Mouse (Mus musculus) MEL (cell line): ENCODE measurements around the gene Cdkal1. TPM values are rescaled to one million over a fixed set of nuclear protein-coding genes. Genes with fewer than 3 reads are reported as not detected.

ENCODE experiments used
- DNase-seq: peaks from one replicate; pipeline ENCODE4 v3.0.0; 2011; ENCODE audit warnings: low read depth, low spot score
- H3K27ac ChIP-seq: 2 replicates; pipeline ENCODE4 v1.5.1; 2012; ENCODE audit warnings: low read depth, mild to moderate bottlenecking, control low read depth, low read length, moderate library complexity; ENCODE audit not compliant: control insufficient read depth
- H3K27me3 ChIP-seq, 2 experiments: fragments of 150-350 bp in 1 of 2; sonication (generic) in 1 of 2; 2 replicates each; pipeline ENCODE4 v1.6.1; 2012; ENCODE audit warnings: low read length in 2 of 2, mild to moderate bottlenecking in 2 of 2, improper control_type of control experiment in 1 of 2, moderate library complexity in 1 of 2; ENCODE audit not compliant: insufficient read depth in 2 of 2, control insufficient read depth in 1 of 2
- H3K36me3 ChIP-seq, 2 experiments: 2 replicates each; pipeline ENCODE4 v1.6.1; 2012 to 2014; ENCODE audit warnings: low read length in 2 of 2, improper control_type of control experiment in 1 of 2, inconsistent platforms in 1 of 2, mild to moderate bottlenecking in 1 of 2; ENCODE audit not compliant: insufficient read depth in 2 of 2, control insufficient read depth in 1 of 2
- H3K4me1 ChIP-seq, 2 experiments: fragments of 150-350 bp in 1 of 2; sonication (generic) in 1 of 2; 2 replicates each; pipeline ENCODE4 v1.6.1; 2012; ENCODE audit warnings: low read length in 2 of 2, improper control_type of control experiment in 1 of 2, mild to moderate bottlenecking in 1 of 2; ENCODE audit not compliant: insufficient read depth in 2 of 2, control insufficient read depth in 1 of 2
- H3K4me3 ChIP-seq, 2 experiments: fragments of 150-350 bp in 1 of 2; sonication (generic) in 1 of 2; 2 replicates each; pipeline ENCODE4 v1.5.1; 2012; ENCODE audit warnings: low read depth in 2 of 2, low read length in 2 of 2, mild to moderate bottlenecking in 2 of 2, moderate library complexity in 2 of 2, control low read depth in 1 of 2, improper control_type of control experiment in 1 of 2; ENCODE audit not compliant: control insufficient read depth in 1 of 2, insufficient read depth in 1 of 2
- H3K79me2 ChIP-seq: 2 replicates; pipeline ENCODE4 v1.6.1; 2012; ENCODE audit warnings: mild to moderate bottlenecking, low read length, moderate library complexity; ENCODE audit not compliant: control insufficient read depth, poor library complexity, insufficient read depth
- H3K9ac ChIP-seq: 2 replicates; pipeline ENCODE4 v1.6.1; 2012; ENCODE audit warnings: low read depth, mild to moderate bottlenecking, control low read depth, low read length, moderate library complexity; ENCODE audit not compliant: control insufficient read depth, poor library complexity, severe bottlenecking
- H3K9me3 ChIP-seq: fragments of 150-350 bp; sonication (generic); replicated peaks from 2 replicates; pipeline ENCODE4 v1.6.1; 2012; ENCODE audit warnings: mild to moderate bottlenecking, low read length, improper control_type of control experiment, moderate library complexity; ENCODE audit not compliant: insufficient read depth
- CHD2 ChIP-seq: IDR thresholded peaks from 2 replicates; pipeline ENCODE4 v1.6.1; 2011; ENCODE audit warnings: low read length, improper control_type of control experiment
- E2F4 ChIP-seq: IDR thresholded peaks from 2 replicates; pipeline ENCODE4 v1.6.1; 2011; ENCODE audit warnings: low read depth, low read length, improper control_type of control experiment, borderline replicate concordance
- ELF1 ChIP-seq: IDR thresholded peaks from 2 replicates; pipeline ENCODE4 v1.6.1; 2014; ENCODE audit warnings: low read depth, mild to moderate bottlenecking, inconsistent platforms, low read length, improper control_type of control experiment, moderate library complexity
- EP300 ChIP-seq, 2 experiments: IDR thresholded peaks; 2 replicates each; pipeline ENCODE4 v1.6.1; 2011; ENCODE audit warnings: improper control_type of control experiment in 2 of 2, low read length in 2 of 2, low read depth in 1 of 2, mild to moderate bottlenecking in 1 of 2
- ETS1 ChIP-seq: IDR thresholded peaks from 2 replicates; pipeline ENCODE4 v1.6.1; 2012; ENCODE audit warnings: low read depth, mild to moderate bottlenecking, inconsistent platforms, low read length, improper control_type of control experiment, moderate library complexity
- HCFC1 ChIP-seq: IDR thresholded peaks from 2 replicates; pipeline ENCODE4 v1.6.1; 2012; ENCODE audit warnings: low read depth, mild to moderate bottlenecking, inconsistent platforms, low read length, improper control_type of control experiment, moderate library complexity
- JUND ChIP-seq: IDR thresholded peaks from 2 replicates; pipeline ENCODE4 v1.6.1; 2011; ENCODE audit warnings: low read depth, mild to moderate bottlenecking, improper control_type of control experiment, low read length
- KAT2A ChIP-seq: conservative IDR thresholded peaks from 2 replicates; pipeline ENCODE4 v1.6.1; 2012; ENCODE audit warnings: low read depth, low read length, improper control_type of control experiment, inconsistent platforms
- MAFK ChIP-seq: IDR thresholded peaks from 2 replicates; pipeline ENCODE4 v1.6.1; 2011; ENCODE audit warnings: low read depth, mild to moderate bottlenecking, low read length, improper control_type of control experiment, borderline replicate concordance
- MAX ChIP-seq: IDR thresholded peaks from 2 replicates; pipeline ENCODE4 v1.6.1; 2011; ENCODE audit warnings: low read length, improper control_type of control experiment
- MEF2A ChIP-seq: IDR thresholded peaks from 2 replicates; pipeline ENCODE4 v1.6.1; 2014; ENCODE audit warnings: low read depth, mild to moderate bottlenecking, inconsistent platforms, low read length, improper control_type of control experiment; ENCODE audit not compliant: poor library complexity, insufficient replicate concordance, severe bottlenecking; ENCODE audit errors: extremely low read depth
- MYB ChIP-seq: IDR thresholded peaks from 2 replicates; pipeline ENCODE4 v1.6.1; 2011; ENCODE audit warnings: mild to moderate bottlenecking, low read depth, low read length, improper control_type of control experiment
- MYC ChIP-seq: IDR thresholded peaks from 2 replicates; pipeline ENCODE4 v1.6.1; 2011; ENCODE audit warnings: low read depth, mild to moderate bottlenecking, low read length, improper control_type of control experiment, moderate library complexity
- NELFE ChIP-seq: IDR thresholded peaks from 2 replicates; pipeline ENCODE4 v1.6.1; 2011; ENCODE audit warnings: low read depth, low read length, improper control_type of control experiment
- NRF1 ChIP-seq: IDR thresholded peaks from 2 replicates; pipeline ENCODE4 v1.6.1; 2014; ENCODE audit warnings: low read depth, mild to moderate bottlenecking, inconsistent platforms, low read length, improper control_type of control experiment, moderate library complexity; ENCODE audit not compliant: poor library complexity, insufficient read depth, severe bottlenecking
- POLR2AphosphoS5 ChIP-seq: IDR thresholded peaks from 2 replicates; pipeline ENCODE4 v1.6.1; 2012; ENCODE audit warnings: low read depth, borderline replicate concordance, mild to moderate bottlenecking, inconsistent platforms, low read length, moderate library complexity, mixed read lengths
- RAD21 ChIP-seq: IDR thresholded peaks from 2 replicates; pipeline ENCODE4 v1.6.1; 2011; ENCODE audit warnings: mild to moderate bottlenecking, low read depth, low read length, improper control_type of control experiment
- SIN3A ChIP-seq: IDR thresholded peaks from 2 replicates; pipeline ENCODE4 v1.6.1; 2012; ENCODE audit warnings: low read length, improper control_type of control experiment, inconsistent platforms
- SMC3 ChIP-seq: IDR thresholded peaks from 2 replicates; pipeline ENCODE4 v1.6.1; 2011; ENCODE audit warnings: low read depth, low read length, improper control_type of control experiment
- TCF12 ChIP-seq: IDR thresholded peaks from 2 replicates; pipeline ENCODE4 v1.6.1; 2014; ENCODE audit warnings: low read depth, mild to moderate bottlenecking, inconsistent platforms, low read length, improper control_type of control experiment, moderate library complexity
- USF2 ChIP-seq, 2 experiments: IDR thresholded peaks; 2 replicates each; pipeline ENCODE4 v1.6.1; 2011 to 2012; ENCODE audit warnings: improper control_type of control experiment in 2 of 2, low read length in 2 of 2, borderline replicate concordance in 1 of 2, inconsistent platforms in 1 of 2, low read depth in 1 of 2, mild to moderate bottlenecking in 1 of 2; ENCODE audit not compliant: insufficient read depth in 1 of 2
- ZMIZ1 ChIP-seq: IDR thresholded peaks from 2 replicates; pipeline ENCODE4 v1.6.1; 2012; ENCODE audit warnings: low read depth, mild to moderate bottlenecking, inconsistent platforms, low read length, improper control_type of control experiment, moderate library complexity
- polyA plus RNA-seq, 2 experiments: library from polyadenylated mRNA; stranded (reverse) in 1 of 2; unstranded in 1 of 2; fragments of >175 nt in 1 of 2; fragments of >200 nt in 1 of 2; gene quantifications; 2 replicates each; pipeline versions ENCODE4 v1.2.1 to v1.2.4; 2012; ENCODE audit warnings: low replicate concordance in 2 of 2, low read depth in 1 of 2; ENCODE audit not compliant: insufficient read length in 2 of 2, insufficient read depth in 1 of 2, missing spikeins in 1 of 2
- total RNA-seq: library from RNA; depleted of rRNA; stranded (reverse); fragments of 300-350 nt; gene quantifications from 2 replicates; pipeline ENCODE4 v1.2.3, GENCODE M21; 2012

The Cdkal1 gene
- total and polyA plus RNA-seq, 3 experiments = 10.6 to 11.0 TPM; not detected in 1

- Histone ChIP-seq H3K36me3 (no peaks in the 10 kb centered on the region), H3K79me2 (no peaks in the 10 kb centered on the region), H3K27me3 (no peaks in the 10 kb centered on the region), H3K4me3 (no peak overlapping the region), H3K9ac (no peak overlapping the region), H3K4me1 (no peaks in the 10 kb centered on the region), H3K27ac (no peak overlapping the region), H3K9me3 (no peaks in the 10 kb centered on the region)
- no peak for DNase-seq
- no peak for TF ChIP-seq ZMIZ1
- no peak for TF ChIP-seq RAD21
- TF ChIP-seq HCFC1 = no peak
- TF ChIP-seq E2F4 = no peak
- no peak for TF ChIP-seq EP300 (IDR thresholded peaks at IDR 0.05; ENCODE audit: low read depth in 1 of 2, low read length in 2 of 2)
- TF ChIP-seq MYC = no peak
- TF ChIP-seq ELF1 = no peak
- no peak for TF ChIP-seq CHD2
- no peak for TF ChIP-seq POLR2AphosphoS5
- no peak for TF ChIP-seq NELFE
- no peak for TF ChIP-seq ETS1
- TF ChIP-seq MEF2A = no peak
- no peak for TF ChIP-seq MAFK
- TF ChIP-seq USF2 (IDR thresholded peaks at IDR 0.05; ENCODE audit: borderline replicate concordance in 1 of 2, insufficient read depth in 1 of 2, low read depth in 1 of 2, low read length in 2 of 2) = no peak
- TF ChIP-seq KAT2A = no peak
- TF ChIP-seq SMC3 = no peak
- TF ChIP-seq MYB = no peak
- no peak for TF ChIP-seq JUND
Measured at GRCm38 (mm10) chr13:29161436-29161835, 694.0 kb downstream of the Cdkal1 start.

DNA sequence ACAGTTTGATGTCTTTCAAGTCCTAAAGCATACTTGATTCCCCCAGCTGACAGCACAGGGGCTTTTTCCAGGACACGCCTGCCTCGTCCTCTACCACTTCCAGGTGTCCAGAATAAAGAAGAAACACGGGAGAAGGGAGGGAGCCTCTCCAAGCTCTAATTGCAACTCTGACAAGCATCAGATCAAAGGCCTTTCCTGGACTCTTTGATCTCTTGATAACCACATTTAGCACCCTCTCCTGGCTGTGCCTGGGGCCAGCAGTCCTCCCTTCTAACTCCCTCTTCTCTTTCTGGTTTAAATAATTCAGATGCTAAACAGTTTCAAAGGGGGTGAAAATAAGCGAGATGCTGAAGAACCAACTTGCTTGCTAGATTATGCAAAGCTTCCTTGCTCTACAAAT, 698.8 kb downstream of the Cdkal1 start:
- no peaks in the 10 kb centered on the region for H3K27me3 ChIP-seq
- no peak overlapping the region for H3K4me3 ChIP-seq
- H3K9me3 ChIP-seq = no peaks in the 10 kb centered on the region
- H3K79me2 ChIP-seq = no peaks in the 10 kb centered on the region
- H3K9ac ChIP-seq = no peak overlapping the region
- TF ChIP-seq MEF2A (no peak), TCF12 (no peak), MAFK (no peak), SIN3A (no peak), MAX (no peak), NRF1 (no peak), JUND (no peak)
- H3K36me3 ChIP-seq = no peaks in the 10 kb centered on the region
- DNase-seq = no peak
- no peak overlapping the region for H3K27ac ChIP-seq
- no peaks in the 10 kb centered on the region for H3K4me1 ChIP-seq
